Mouse (Mus musculus): Measurements from ENCODE around the gene Sod1.

- TF ChIP-seq CTCF (IDR thresholded peaks at IDR 0.05; ENCODE audit: low read depth): no peak
- no peak for TF ChIP-seq EP300 (IDR thresholded peaks at IDR 0.05; ENCODE audit: low read depth)
Observed at GRCm38 (mm10) chr16:90229897-90230296, 9.3 kb downstream of the Sod1 start.

All from liver, postnatal 0 days (tissue).